Mouse (Mus musculus): ENCODE measurements around the gene Rara. TPM values are rescaled to one million over a fixed set of nuclear protein-coding genes. Genes with fewer than 3 reads are reported as not detected.

The Rara gene
- polyA plus RNA-seq (2011; ENCODE audit: insufficient read length, low read depth, missing spikeins): 26.8 and 28.2 TPM in 2 replicates

GRCm38 (mm10) chr11:98927438-98928076 lies at the start of gene Rara:
TSS of gene Rara (plus strand) at chr11:98927818.
- TF ChIP-seq POLR2A (IDR thresholded peaks at IDR 0.05; ENCODE audit: low read depth, low read length): no peak
- TF ChIP-seq CTCF (IDR thresholded peaks at IDR 0.05; ENCODE audit: borderline replicate concordance, insufficient read depth, low read length): no peak
- Histone ChIP-seq H3K4me3 (ENCODE audit: insufficient read depth, low read length) (no peak within 1 kb of the TSS), H3K27ac (ENCODE audit: insufficient read depth, low read length) (no peak within 1 kb of the TSS), H3K4me1 (ENCODE audit: control insufficient read depth, insufficient read depth, low read length) (peaks cover 39% of the 10 kb centered on the region)

GRCm38 (mm10) chr11:98887703-98888102 lies 39.9 kb upstream of the Rara start:
- Histone ChIP-seq H3K4me3 (ENCODE audit: insufficient read depth, low read length) (no peak overlapping the region), H3K27ac (ENCODE audit: insufficient read depth, low read length) (no peak overlapping the region), H3K4me1 (ENCODE audit: control insufficient read depth, insufficient read depth, low read length) (no peaks in the 10 kb centered on the region)
- TF ChIP-seq POLR2A (IDR thresholded peaks at IDR 0.05; ENCODE audit: low read depth, low read length) (no peak), CTCF (IDR thresholded peaks at IDR 0.05; ENCODE audit: borderline replicate concordance, insufficient read depth, low read length) (no peak)

GRCm38 (mm10) chr11:98889077-98889476 lies 38.5 kb upstream of the Rara start:
- Histone ChIP-seq H3K4me3 (ENCODE audit: insufficient read depth, low read length) (no peak overlapping the region), H3K4me1 (ENCODE audit: control insufficient read depth, insufficient read depth, low read length) (no peaks in the 10 kb centered on the region), H3K27ac (ENCODE audit: insufficient read depth, low read length) (no peak overlapping the region)
- TF ChIP-seq POLR2A (IDR thresholded peaks at IDR 0.05; ENCODE audit: low read depth, low read length) (no peak), CTCF (IDR thresholded peaks at IDR 0.05; ENCODE audit: borderline replicate concordance, insufficient read depth, low read length) (no peak)

GRCm38 (mm10) chr11:98889977-98890376 lies 37.6 kb upstream of the Rara start:
- no peak overlapping the region for H3K27ac ChIP-seq (ENCODE audit: insufficient read depth, low read length)
- TF ChIP-seq CTCF (IDR thresholded peaks at IDR 0.05; ENCODE audit: borderline replicate concordance, insufficient read depth, low read length) (no peak), POLR2A (IDR thresholded peaks at IDR 0.05; ENCODE audit: low read depth, low read length) (no peak)
- no peak overlapping the region for H3K4me3 ChIP-seq (ENCODE audit: insufficient read depth, low read length)
- H3K4me1 ChIP-seq (ENCODE audit: control insufficient read depth, insufficient read depth, low read length): no peaks in the 10 kb centered on the region

GRCm38 (mm10) chr11:98892426-98892825 lies 35.2 kb upstream of the Rara start:
- no peak overlapping the region for H3K4me3 ChIP-seq (ENCODE audit: insufficient read depth, low read length)
- H3K4me1 ChIP-seq (ENCODE audit: control insufficient read depth, insufficient read depth, low read length): no peaks in the 10 kb centered on the region
- no peak for TF ChIP-seq POLR2A (IDR thresholded peaks at IDR 0.05; ENCODE audit: low read depth, low read length)
- TF ChIP-seq CTCF (IDR thresholded peaks at IDR 0.05; ENCODE audit: borderline replicate concordance, insufficient read depth, low read length): no peak
- H3K27ac ChIP-seq (ENCODE audit: insufficient read depth, low read length): no peak overlapping the region

- no peak overlapping the region for H3K27ac ChIP-seq (ENCODE audit: insufficient read depth, low read length)
- no peaks in the 10 kb centered on the region for H3K4me1 ChIP-seq (ENCODE audit: control insufficient read depth, insufficient read depth, low read length)
- H3K4me3 ChIP-seq (ENCODE audit: insufficient read depth, low read length): no peak overlapping the region
- no peak for TF ChIP-seq POLR2A (IDR thresholded peaks at IDR 0.05; ENCODE audit: low read depth, low read length)
Observed at GRCm38 (mm10) chr11:98900529-98901125, 27.0 kb upstream of the Rara start.

GRCm38 (mm10) chr11:98902621-98903245 lies 24.9 kb upstream of the Rara start:
- H3K4me1 ChIP-seq (ENCODE audit: control insufficient read depth, insufficient read depth, low read length): no peaks in the 10 kb centered on the region
- no peak overlapping the region for H3K27ac ChIP-seq (ENCODE audit: insufficient read depth, low read length)
- H3K4me3 ChIP-seq (ENCODE audit: insufficient read depth, low read length): no peak overlapping the region
- TF ChIP-seq POLR2A (IDR thresholded peaks at IDR 0.05; ENCODE audit: low read depth, low read length) (no peak), CTCF (IDR thresholded peaks at IDR 0.05; ENCODE audit: borderline replicate concordance, insufficient read depth, low read length) (no peak)

GRCm38 (mm10) chr11:98904577-98904976 lies 23.0 kb upstream of the Rara start:
- H3K4me1 ChIP-seq (ENCODE audit: control insufficient read depth, insufficient read depth, low read length): 0 out of 2 replicates have a peak, but pooled peaks cover 4% of the 10 kb centered on the region
- no peak overlapping the region for H3K4me3 ChIP-seq (ENCODE audit: insufficient read depth, low read length)
- TF ChIP-seq CTCF (IDR thresholded peaks at IDR 0.05; ENCODE audit: borderline replicate concordance, insufficient read depth, low read length): no peak
- TF ChIP-seq POLR2A (IDR thresholded peaks at IDR 0.05; ENCODE audit: low read depth, low read length): no peak
- no peak overlapping the region for H3K27ac ChIP-seq (ENCODE audit: insufficient read depth, low read length)

- H3K4me3 ChIP-seq (ENCODE audit: insufficient read depth, low read length): no peak overlapping the region
- TF ChIP-seq POLR2A (IDR thresholded peaks at IDR 0.05; ENCODE audit: low read depth, low read length): no peak
- no peak for TF ChIP-seq CTCF (IDR thresholded peaks at IDR 0.05; ENCODE audit: borderline replicate concordance, insufficient read depth, low read length)
- no peak overlapping the region for H3K27ac ChIP-seq (ENCODE audit: insufficient read depth, low read length)
- 0 out of 2 replicates have a peak, but pooled peaks cover 4% of the 10 kb centered on the region for H3K4me1 ChIP-seq (ENCODE audit: control insufficient read depth, insufficient read depth, low read length)
Observed at GRCm38 (mm10) chr11:98905033-98905432, 22.6 kb upstream of the Rara start.

GRCm38 (mm10) chr11:98905583-98905982 lies 22.0 kb upstream of the Rara start:
- no peak overlapping the region for H3K27ac ChIP-seq (ENCODE audit: insufficient read depth, low read length)

More at GRCm38 (mm10) chr11:98905583-98905982, 22.0 kb upstream of the Rara start:
- 0 out of 2 replicates have a peak, but pooled peaks cover 4% of the 10 kb centered on the region for H3K4me1 ChIP-seq (ENCODE audit: control insufficient read depth, insufficient read depth, low read length)
- TF ChIP-seq POLR2A (IDR thresholded peaks at IDR 0.05; ENCODE audit: low read depth, low read length) (no peak), CTCF (IDR thresholded peaks at IDR 0.05; ENCODE audit: borderline replicate concordance, insufficient read depth, low read length) (no peak)
- H3K4me3 ChIP-seq (ENCODE audit: insufficient read depth, low read length): no peak overlapping the region
